Mouse (Mus musculus) neural tube, embryonic 11.5 days (tissue): Measurements from ENCODE around the gene Aktip. TPM values are rescaled to one million over a fixed set of nuclear protein-coding genes. Genes with fewer than 3 reads are reported as not detected.

Experiments
- ATAC-seq: fragments of 200-750 bp; cut with Nextera tagmentation; 2 replicates; pipeline ENCODE4 v1.8.0; 2017; ENCODE audit warnings: moderate number of reproducible peaks, mild to moderate bottlenecking, moderate TSS enrichment, moderate library complexity; ENCODE audit not compliant: insufficient read depth, low FRiP score, low TSS enrichment
- DNase-seq: peaks from one replicate; pipeline ENCODE4 v3.0.0-alpha.2; 2015; ENCODE audit warnings: low spot score
- H3K27ac ChIP-seq: fragments of 300-500 bp; sonication (generic); 2 replicates; pipeline ENCODE4 v1.5.1; 2014; ENCODE audit warnings: low read depth, mild to moderate bottlenecking, low read length
- H3K27me3 ChIP-seq: fragments of 300-500 bp; sonication (generic); 2 replicates; pipeline ENCODE4 v1.6.1; 2014; ENCODE audit warnings: mild to moderate bottlenecking, low read length, mixed read lengths; ENCODE audit not compliant: control insufficient read depth, insufficient read depth
- H3K36me3 ChIP-seq: fragments of 300-500 bp; sonication (generic); 2 replicates; pipeline ENCODE4 v1.6.1; 2014; ENCODE audit warnings: mild to moderate bottlenecking, low read length, moderate library complexity, mixed read lengths; ENCODE audit not compliant: control insufficient read depth, insufficient read depth
- H3K4me1 ChIP-seq: fragments of 300-500 bp; sonication (generic); 2 replicates; pipeline ENCODE4 v1.6.1; 2014; ENCODE audit warnings: low read length, mixed read lengths; ENCODE audit not compliant: control insufficient read depth, insufficient read depth
- H3K4me2 ChIP-seq: fragments of 300-500 bp; sonication (generic); 2 replicates; pipeline ENCODE4 v1.6.1; 2014; ENCODE audit warnings: low read depth, mild to moderate bottlenecking, moderate library complexity
- H3K4me3 ChIP-seq: fragments of 300-500 bp; sonication (generic); 2 replicates; pipeline ENCODE4 v1.5.1; 2014; ENCODE audit warnings: low read depth, low read length
- H3K9ac ChIP-seq: fragments of 300-500 bp; sonication (generic); 2 replicates; pipeline ENCODE4 v1.6.1; 2014; ENCODE audit warnings: mild to moderate bottlenecking, low read length
- H3K9me3 ChIP-seq: fragments of 300-500 bp; sonication (generic); 2 replicates; pipeline ENCODE4 v1.6.1; 2016; ENCODE audit warnings: low read length; ENCODE audit not compliant: control insufficient read depth
- WGBS: fragments of 180-500 bp; shearing (Covaris S2); extraction: QIAGEN DNeasy Blood & Tissue Kit; methylation state at CpG from one replicate; pipeline ENCODE4 v1.1.7; 2014; 5-methylcytosine and 5-hydroxymethylcytosine counted together
- polyA plus RNA-seq: library from polyadenylated mRNA; unstranded; fragments of >200 nt; fragmentation: Nextera tagmentation; extraction: Ambion mirVana; gene quantifications from 2 replicates; pipeline ENCODE4 v1.2.1, GENCODE M21; 2014

Aktip gene
- polyA plus RNA-seq, 1 experiment from 2014 or later: 82.0 TPM

- no peak overlapping the region for H3K4me3 ChIP-seq
- H3K4me1 ChIP-seq: no peaks in the 10 kb centered on the region
- H3K9me3 ChIP-seq: no peaks in the 10 kb centered on the region
- WGBS: 83% methylated on average over 3 of the region's 3 CpGs
- no peak overlapping the region for H3K9ac ChIP-seq
- no peak overlapping the region for H3K27ac ChIP-seq
- ATAC-seq (no peak), DNase-seq (no peak)
- H3K36me3 ChIP-seq: no peaks in the 10 kb centered on the region
- H3K4me2 ChIP-seq: no peak overlapping the region
- H3K27me3 ChIP-seq: no peaks in the 10 kb centered on the region
Observed at GRCm38 (mm10) chr8:91198036-91198435, 1.7 kb downstream of the Aktip start.

- Histone ChIP-seq H3K27ac (no peak overlapping the region), H3K27me3 (no peaks in the 10 kb centered on the region), H3K36me3 (no peaks in the 10 kb centered on the region), H3K4me2 (no peak overlapping the region), H3K4me1 (no peaks in the 10 kb centered on the region), H3K9me3 (no peaks in the 10 kb centered on the region), H3K4me3 (no peak overlapping the region), H3K9ac (no peak overlapping the region)
- DNase-seq (no peak), ATAC-seq (no peak)
- 85% methylated on average over 5 of the region's 5 CpGs for WGBS
Observed at GRCm38 (mm10) chr8:91197233-91197632, 2.5 kb downstream of the Aktip start.

- WGBS: 84% methylated on average over 12 of the region's 12 CpGs
- Histone ChIP-seq H3K9ac (no peak overlapping the region), H3K27ac (no peak overlapping the region), H3K9me3 (no peaks in the 10 kb centered on the region), H3K36me3 (no peaks in the 10 kb centered on the region), H3K4me2 (no peak overlapping the region), H3K4me3 (no peak overlapping the region), H3K4me1 (no peaks in the 10 kb centered on the region), H3K27me3 (no peaks in the 10 kb centered on the region)
- DNase-seq (no peak), ATAC-seq (no peak)
Observed at GRCm38 (mm10) chr8:91196661-91197060, 3.1 kb downstream of the Aktip start.

GRCm38 (mm10) chr8:91194081-91194480 lies 5.7 kb downstream of the Aktip start:
- no peak overlapping the region for H3K9ac ChIP-seq
- no peaks in the 10 kb centered on the region for H3K36me3 ChIP-seq
- no peaks in the 10 kb centered on the region for H3K9me3 ChIP-seq
- DNase-seq (no peak), ATAC-seq (no peak)
- no peak overlapping the region for H3K27ac ChIP-seq
- WGBS: 80% methylated on average over 2 of the region's 2 CpGs
- H3K4me3 ChIP-seq: no peak overlapping the region
- no peak overlapping the region for H3K4me2 ChIP-seq
- no peaks in the 10 kb centered on the region for H3K27me3 ChIP-seq
- H3K4me1 ChIP-seq: peaks cover 5% of the 10 kb centered on the region; the same call in 1 of the 2 replicates

GRCm38 (mm10) chr8:91192941-91193340 lies 6.8 kb downstream of the Aktip start:
- ATAC-seq: no peak
- Histone ChIP-seq H3K4me3 (no peak overlapping the region), H3K9me3 (no peaks in the 10 kb centered on the region)

GRCm38 (mm10) chr8:91190816-91191340 lies 8.9 kb downstream of the Aktip start:
- Histone ChIP-seq H3K36me3 (no peaks in the 10 kb centered on the region), H3K4me2 (peak overlapping the region; percentile 30), H3K4me1 (peaks cover 5% of the 10 kb centered on the region; the same call in 1 of the 2 replicates), H3K9me3 (no peaks in the 10 kb centered on the region), H3K4me3 (no peak overlapping the region), H3K27ac (no peak overlapping the region), H3K27me3 (no peaks in the 10 kb centered on the region), H3K9ac (0 out of 2 replicates have a peak overlapping the region, but pooled peaks have one; percentile 11)
- DNase-seq (peak; percentile 85), ATAC-seq (no peak)
- 3% methylated on average over 17 of the region's 17 CpGs for WGBS

More at GRCm38 (mm10) chr8:91192941-91193340, 6.8 kb downstream of the Aktip start:
- DNase-seq: no peak
- Histone ChIP-seq H3K4me2 (no peak overlapping the region), H3K27ac (no peak overlapping the region), H3K36me3 (no peaks in the 10 kb centered on the region), H3K9ac (no peak overlapping the region), H3K4me1 (peaks cover 5% of the 10 kb centered on the region; the same call in 1 of the 2 replicates), H3K27me3 (no peaks in the 10 kb centered on the region)
- whole genome bisulfite sequencing: 82% methylated on average over 5 of the region's 5 CpGs

- Histone ChIP-seq H3K9ac (no peak overlapping the region), H3K27me3 (no peaks in the 10 kb centered on the region), H3K4me2 (no peak overlapping the region), H3K36me3 (no peaks in the 10 kb centered on the region), H3K4me3 (no peak overlapping the region), H3K9me3 (no peaks in the 10 kb centered on the region; the same call in 1 of the 2 replicates), H3K27ac (no peak overlapping the region), H3K4me1 (peaks cover 5% of the 10 kb centered on the region; the same call in 1 of the 2 replicates)
- ATAC-seq (no peak), DNase-seq (no peak)
- 72% methylated on average over 9 of the region's 11 CpGs for WGBS
Observed at GRCm38 (mm10) chr8:91188152-91188551, 11.6 kb downstream of the Aktip start.

GRCm38 (mm10) chr8:91186372-91186771 lies 13.4 kb downstream of the Aktip start:
- no peaks in the 10 kb centered on the region for H3K27me3 ChIP-seq
- no peak for ATAC-seq
- H3K4me3 ChIP-seq: no peak overlapping the region
- H3K4me1 ChIP-seq: peaks cover 5% of the 10 kb centered on the region; the same call in 1 of the 2 replicates
- H3K4me2 ChIP-seq: no peak overlapping the region
- no peak for DNase-seq
- H3K9me3 ChIP-seq: no peaks in the 10 kb centered on the region; the same call in 1 of the 2 replicates
- H3K27ac ChIP-seq: no peak overlapping the region
- WGBS: 74% methylated on average over 12 of the region's 12 CpGs
- H3K9ac ChIP-seq: no peak overlapping the region
- no peaks in the 10 kb centered on the region for H3K36me3 ChIP-seq

GRCm38 (mm10) chr8:91177708-91178107 lies 22.1 kb downstream of the Aktip start:
- no peak for ATAC-seq
- no peaks in the 10 kb centered on the region for H3K9me3 ChIP-seq
- WGBS: 100% methylated on average over 1 of the region's 1 CpGs
- DNase-seq: no peak
- H3K27me3 ChIP-seq: no peaks in the 10 kb centered on the region
- no peak overlapping the region for H3K4me2 ChIP-seq
- no peaks in the 10 kb centered on the region for H3K4me1 ChIP-seq
- no peak overlapping the region for H3K4me3 ChIP-seq
- no peaks in the 10 kb centered on the region for H3K36me3 ChIP-seq
- no peak overlapping the region for H3K27ac ChIP-seq
- H3K9ac ChIP-seq: no peak overlapping the region
